Mouse (Mus musculus) ES-Bruce4 (cell line): ENCODE results near the gene Olfr59.

ENCODE experiments used
- CTCF ChIP-seq: IDR thresholded peaks from one replicate; pipeline ENCODE4 v1.8.1; 2011; ENCODE audit warnings: low read depth, low read length
- EP300 ChIP-seq: IDR thresholded peaks from 2 replicates; pipeline ENCODE4 v1.6.1; 2011; ENCODE audit warnings: low read depth, low read length; ENCODE audit not compliant: insufficient read depth
- POLR2A ChIP-seq: IDR thresholded peaks from one replicate; pipeline ENCODE4 v1.8.1; 2011; ENCODE audit warnings: low read length; ENCODE audit not compliant: insufficient read depth

GRCm38 (mm10) chr11:74337931-74338330 is 54.4 kb downstream of the Olfr59 start, which contains the start of gene Olfr410:
- no peak for TF ChIP-seq CTCF
- TF ChIP-seq POLR2A = no peak
- TF ChIP-seq EP300 = no peak
